Mouse (Mus musculus) embryonic facial prominence, embryonic 10.5 days (tissue): ENCODE data around the gene Twist2. TPM values are rescaled to one million over a fixed set of nuclear protein-coding genes. Genes with fewer than 3 reads are reported as not detected.

Source experiments
- DNase-seq: peaks from one replicate; pipeline ENCODE4 v3.0.0-alpha.2; 2017; ENCODE audit warnings: low spot score
- H3K27ac ChIP-seq: fragments of 300-500 bp; sonication (generic); replicated peaks from 2 replicates; pipeline ENCODE4 v1.5.1; 2016; ENCODE audit warnings: mild to moderate bottlenecking
- H3K27me3 ChIP-seq: fragments of 300-500 bp; sonication (generic); replicated peaks from 2 replicates; pipeline ENCODE4 v1.6.1; 2016; ENCODE audit warnings: low read depth, mild to moderate bottlenecking; ENCODE audit not compliant: poor library complexity, severe bottlenecking
- H3K36me3 ChIP-seq: fragments of 300-500 bp; sonication (generic); replicated peaks from 2 replicates; pipeline ENCODE4 v1.6.1; 2016; ENCODE audit warnings: mild to moderate bottlenecking, moderate library complexity
- H3K4me1 ChIP-seq: fragments of 300-500 bp; sonication (generic); 2 replicates; pipeline ENCODE4 v1.6.1; 2016
- H3K4me3 ChIP-seq: fragments of 300-500 bp; sonication (generic); 2 replicates; pipeline ENCODE4 v1.5.1; 2016; ENCODE audit warnings: mild to moderate bottlenecking, moderate library complexity
- H3K9me3 ChIP-seq: fragments of 300-500 bp; sonication (generic); 2 replicates; pipeline ENCODE4 v1.6.1; 2016; ENCODE audit warnings: mild to moderate bottlenecking
- WGBS: fragments of 180-500 bp; shearing (Covaris S2); methylation state at CpG from one replicate; pipeline ENCODE4 v1.1.7; 2016; 5-methylcytosine and 5-hydroxymethylcytosine counted together
- polyA plus RNA-seq: library from polyadenylated mRNA; unstranded; fragments of >200 nt; fragmentation: Nextera tagmentation; extraction: Ambion mirVana; gene quantifications from 2 replicates; pipeline ENCODE4 v1.2.1, GENCODE M21; 2016

Twist2 gene
- polyA plus RNA-seq, 1 experiment from 2014 or later = 55.3 TPM

DNA sequence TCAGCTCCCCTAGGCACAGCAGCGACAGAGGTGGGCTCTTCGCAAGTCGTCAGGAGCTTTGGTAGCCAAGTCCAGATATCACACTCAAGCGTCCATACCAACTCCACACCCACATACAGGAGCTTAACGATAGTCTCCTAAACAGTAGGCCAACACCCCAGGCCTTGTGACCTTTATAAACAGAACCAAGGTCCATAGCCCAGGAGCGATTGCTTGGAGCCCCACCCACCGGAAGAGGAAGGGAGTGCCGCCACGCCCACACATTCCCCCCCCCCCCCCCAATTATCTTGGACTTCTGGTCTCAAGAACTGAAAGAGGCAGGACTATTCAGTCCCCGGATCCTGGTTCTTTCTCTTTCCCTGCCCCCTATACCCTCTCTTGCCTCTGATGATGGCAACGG lies 92.3 kb downstream of the Twist2 start:
- H3K36me3 ChIP-seq = no peaks in the 10 kb centered on the region
- no peaks in the 10 kb centered on the region for H3K9me3 ChIP-seq
- no peaks in the 10 kb centered on the region for H3K27me3 ChIP-seq
- WGBS = 93% methylated on average over 11 of the region's 11 CpGs
- H3K4me3 ChIP-seq = no peak overlapping the region
- DNase-seq = no peak
- peaks cover 7% of the 10 kb centered on the region for H3K4me1 ChIP-seq
- no peak overlapping the region for H3K27ac ChIP-seq

DNA sequence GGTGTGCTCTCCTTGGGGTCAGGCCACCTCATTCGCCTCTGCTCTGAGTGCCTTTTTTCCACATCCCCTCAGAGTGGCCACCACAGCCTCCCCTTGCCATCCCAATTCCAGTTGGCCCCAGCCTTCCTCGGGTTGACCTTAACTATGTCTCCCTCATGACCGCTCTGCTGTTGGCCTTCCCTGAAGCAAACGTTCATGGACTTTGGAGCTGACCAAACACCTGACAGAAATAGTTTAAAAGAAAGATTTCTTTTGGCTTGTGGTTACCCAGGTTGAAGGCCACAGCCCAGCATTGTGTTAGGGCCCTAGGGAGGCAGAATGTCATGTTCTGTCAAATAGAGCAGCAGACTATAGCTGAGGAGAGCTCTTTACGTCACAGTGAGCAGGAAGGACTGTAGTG lies 93.0 kb downstream of the Twist2 start:
- H3K27me3 ChIP-seq = no peaks in the 10 kb centered on the region
- DNase-seq = no peak
- 87% methylated on average over 5 of the region's 5 CpGs for WGBS
- no peaks in the 10 kb centered on the region for H3K36me3 ChIP-seq
- H3K4me3 ChIP-seq = no peak overlapping the region
- no peak overlapping the region for H3K27ac ChIP-seq
- H3K4me1 ChIP-seq = peaks cover 7% of the 10 kb centered on the region
- no peaks in the 10 kb centered on the region for H3K9me3 ChIP-seq

DNA sequence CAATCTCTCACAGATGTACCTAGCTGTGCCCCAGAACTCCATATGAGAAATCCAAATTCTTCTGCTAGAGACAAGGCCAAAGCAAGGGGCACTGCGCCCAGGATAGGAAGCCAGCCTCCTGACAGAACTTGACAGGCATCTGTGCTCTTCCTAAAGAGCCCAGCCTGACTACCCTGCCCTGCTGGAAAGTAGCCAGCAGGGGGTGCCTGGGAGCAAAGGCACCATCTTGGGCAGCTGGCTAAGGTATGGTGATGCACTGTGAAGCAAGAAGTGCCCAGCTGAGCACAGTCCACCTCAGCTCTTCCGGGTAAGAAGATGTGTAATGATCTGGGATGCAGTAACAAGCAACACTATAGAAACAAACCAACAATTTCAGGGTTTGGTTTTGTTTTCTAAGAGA lies 95.8 kb downstream of the Twist2 start:
- no peak for DNase-seq
- 92% methylated on average over 2 of the region's 2 CpGs for WGBS

More for the DNA sequence above, 95.8 kb downstream of the Twist2 start:
- Histone ChIP-seq H3K27ac (no peak overlapping the region), H3K36me3 (no peaks in the 10 kb centered on the region), H3K4me3 (no peak overlapping the region), H3K9me3 (no peaks in the 10 kb centered on the region), H3K27me3 (no peaks in the 10 kb centered on the region), H3K4me1 (peaks cover 7% of the 10 kb centered on the region)
